Mouse (Mus musculus) limb, embryonic 12.5 days (tissue): ENCODE measurements around the gene Lats2. TPM values are rescaled to one million over a fixed set of nuclear protein-coding genes. Genes with fewer than 3 reads are reported as not detected.
A peak's percentile ranks its signal among the peaks of the same experiment; 100 is the strongest.

Experiments used
- ATAC-seq: fragments of 200-750 bp; cut with Nextera tagmentation; 2 replicates; pipeline ENCODE4 v1.8.0; 2017; ENCODE audit warnings: low read depth, moderate TSS enrichment; ENCODE audit not compliant: insufficient number of reproducible peaks, insufficient read depth, low FRiP score, low TSS enrichment
- H3K27ac ChIP-seq: fragments of 300-500 bp; sonication (generic); 2 replicates; pipeline ENCODE4 v1.5.1; 2016; ENCODE audit warnings: mild to moderate bottlenecking, moderate library complexity
- H3K27me3 ChIP-seq: fragments of 300-500 bp; sonication (generic); 2 replicates; pipeline ENCODE4 v1.6.1; 2016; ENCODE audit warnings: mild to moderate bottlenecking, moderate library complexity
- H3K36me3 ChIP-seq: fragments of 300-500 bp; sonication (generic); 2 replicates; pipeline ENCODE4 v1.6.1; 2016; ENCODE audit warnings: mild to moderate bottlenecking, moderate library complexity
- H3K4me1 ChIP-seq: fragments of 300-500 bp; sonication (generic); replicated peaks from 2 replicates; pipeline ENCODE4 v1.6.1; 2016
- H3K4me2 ChIP-seq: fragments of 300-500 bp; sonication (generic); 2 replicates; pipeline ENCODE4 v1.6.1; 2016; ENCODE audit warnings: mild to moderate bottlenecking, moderate library complexity
- H3K4me3 ChIP-seq: fragments of 300-500 bp; sonication (generic); replicated peaks from 2 replicates; pipeline ENCODE4 v1.5.1; 2016; ENCODE audit warnings: mild to moderate bottlenecking
- H3K9ac ChIP-seq: fragments of 300-500 bp; sonication (generic); replicated peaks from 2 replicates; pipeline ENCODE4 v1.6.1; 2016; ENCODE audit warnings: mild to moderate bottlenecking, moderate library complexity
- H3K9me3 ChIP-seq: fragments of 300-500 bp; sonication (generic); 2 replicates; pipeline ENCODE4 v1.6.1; 2016; ENCODE audit warnings: mild to moderate bottlenecking, moderate library complexity
- WGBS: fragments of 180-500 bp; shearing (Covaris S2); methylation state at CpG from one replicate; pipeline ENCODE4 v1.1.7; 2016; 5-methylcytosine and 5-hydroxymethylcytosine counted together
- polyA plus RNA-seq: library from polyadenylated mRNA; unstranded; fragments of >200 nt; fragmentation: Nextera tagmentation; extraction: Ambion mirVana; gene quantifications from 2 replicates; pipeline ENCODE4 v1.2.1, GENCODE M21; 2016

Gene Lats2
- polyA plus RNA-seq, 1 experiment from 2014 or later, result 29.6 TPM

GRCm38 (mm10) chr14:57737089-57737488, 21.1 kb downstream of the Lats2 start:
- ATAC-seq, result no peak
- Histone ChIP-seq H3K9ac (no peak overlapping the region), H3K9me3 (no peaks in the 10 kb centered on the region), H3K4me2 (no peak overlapping the region), H3K27me3 (no peaks in the 10 kb centered on the region), H3K4me3 (no peak overlapping the region), H3K27ac (0 out of 2 replicates have a peak overlapping the region, but pooled peaks have one; percentile 17), H3K4me1 (peaks cover 28% of the 10 kb centered on the region), H3K36me3 (peaks cover 37% of the 10 kb centered on the region)

DNA sequence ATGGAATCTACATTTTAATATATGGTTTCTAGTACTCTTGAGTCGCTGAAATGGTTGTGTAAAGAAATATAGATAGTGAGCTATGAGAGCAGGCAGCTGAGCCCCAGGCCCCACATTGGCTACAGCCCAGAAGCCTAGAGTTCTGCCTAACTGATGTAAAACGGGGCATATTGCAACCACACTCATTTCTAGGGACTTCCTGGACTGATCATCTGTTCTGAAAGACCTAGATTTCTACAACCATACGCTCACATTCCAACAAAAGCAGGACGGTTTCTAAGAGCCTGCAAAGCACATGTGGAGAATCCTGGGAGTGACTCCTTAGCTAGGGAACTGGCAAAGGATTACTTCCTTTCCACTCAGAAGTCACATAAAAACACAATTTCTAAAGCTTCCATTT, 22.0 kb downstream of the Lats2 start:
- ATAC-seq, result no peak
- WGBS, result 61% methylated on average over 4 of the region's 4 CpGs
- H3K4me3 ChIP-seq, result no peak overlapping the region
- H3K36me3 ChIP-seq, result peaks cover 40% of the 10 kb centered on the region
- peaks cover 27% of the 10 kb centered on the region for H3K4me1 ChIP-seq
- 0 out of 2 replicates have a peak overlapping the region, but pooled peaks have one; percentile 23 for H3K27ac ChIP-seq
- no peaks in the 10 kb centered on the region for H3K27me3 ChIP-seq
- no peaks in the 10 kb centered on the region for H3K9me3 ChIP-seq
- H3K4me2 ChIP-seq, result no peak overlapping the region
- H3K9ac ChIP-seq, result no peak overlapping the region

GRCm38 (mm10) chr14:57732668-57733293, 25.4 kb downstream of the Lats2 start:
- H3K4me3 ChIP-seq, result no peak overlapping the region
- no peak overlapping the region for H3K4me2 ChIP-seq
- H3K27me3 ChIP-seq, result no peaks in the 10 kb centered on the region
- WGBS, result 57% methylated on average over 6 of the region's 6 CpGs
- H3K36me3 ChIP-seq, result peaks cover 48% of the 10 kb centered on the region
- ATAC-seq, result no peak
- H3K4me1 ChIP-seq, result peaks cover 30% of the 10 kb centered on the region
- H3K9me3 ChIP-seq, result no peaks in the 10 kb centered on the region
- no peak overlapping the region for H3K27ac ChIP-seq
- H3K9ac ChIP-seq, result no peak overlapping the region

- Histone ChIP-seq H3K27me3 (no peaks in the 10 kb centered on the region), H3K27ac (0 out of 2 replicates have a peak overlapping the region, but pooled peaks have one; percentile 37), H3K36me3 (peaks cover 57% of the 10 kb centered on the region), H3K4me1 (peaks cover 17% of the 10 kb centered on the region), H3K4me2 (no peak overlapping the region), H3K4me3 (no peak overlapping the region), H3K9me3 (no peaks in the 10 kb centered on the region), H3K9ac (no peak overlapping the region)
- ATAC-seq, result no peak
- 61% methylated on average over 9 of the region's 9 CpGs for WGBS
These were observed 27.7 kb downstream of the Lats2 start for GRCm38 (mm10) chr14:57730527-57730926.

DNA sequence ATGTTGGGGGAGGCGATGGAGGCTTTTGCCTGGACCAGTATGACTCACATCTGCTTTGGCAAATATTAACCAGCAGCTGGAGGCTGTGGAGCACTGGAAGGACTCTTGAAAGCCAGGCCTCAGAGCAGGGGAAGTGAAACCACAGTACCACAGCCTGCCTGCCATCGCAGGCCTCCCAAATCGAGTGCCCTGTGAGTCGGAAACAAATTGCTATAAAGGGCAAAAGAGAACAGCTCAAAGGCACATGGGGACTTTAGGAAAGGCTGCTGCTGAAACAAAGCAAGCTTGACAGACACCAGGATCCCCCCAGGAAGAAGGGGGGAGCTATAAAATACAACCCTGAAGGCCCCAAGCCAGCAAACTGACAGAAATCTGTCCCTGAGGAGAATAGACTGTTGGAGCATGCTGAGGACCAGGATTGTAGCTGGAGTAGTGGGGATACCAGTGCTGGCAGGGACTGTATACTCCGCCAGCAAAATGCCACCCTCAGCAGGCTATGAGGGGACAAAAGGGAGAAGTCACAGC, 28.2 kb downstream of the Lats2 start:
- no peaks in the 10 kb centered on the region for H3K27me3 ChIP-seq

GRCm38 (mm10) chr14:57729364-57729763, 28.8 kb downstream of the Lats2 start:
- 89% methylated on average over 8 of the region's 8 CpGs for WGBS
- peaks cover 7% of the 10 kb centered on the region; the same call in 1 of the 2 replicates for H3K4me1 ChIP-seq
- no peak overlapping the region for H3K4me3 ChIP-seq
- H3K27me3 ChIP-seq, result no peaks in the 10 kb centered on the region
- no peak overlapping the region for H3K4me2 ChIP-seq
- H3K36me3 ChIP-seq, result peaks cover 67% of the 10 kb centered on the region
- ATAC-seq, result no peak
- H3K9ac ChIP-seq, result no peak overlapping the region
- H3K27ac ChIP-seq, result no peak overlapping the region
- no peaks in the 10 kb centered on the region for H3K9me3 ChIP-seq

More for the DNA sequence above, 28.2 kb downstream of the Lats2 start:
- H3K9me3 ChIP-seq, result no peaks in the 10 kb centered on the region
- peaks cover 14% of the 10 kb centered on the region for H3K4me1 ChIP-seq
- peaks cover 62% of the 10 kb centered on the region for H3K36me3 ChIP-seq
- 0 out of 2 replicates have a peak overlapping the region, but pooled peaks have one; percentile 37 for H3K27ac ChIP-seq
- H3K9ac ChIP-seq, result no peak overlapping the region
- WGBS, result 81% methylated on average over 5 of the region's 5 CpGs
- H3K4me3 ChIP-seq, result no peak overlapping the region
- no peak for ATAC-seq
- H3K4me2 ChIP-seq, result no peak overlapping the region

GRCm38 (mm10) chr14:57726172-57726571, 32.0 kb downstream of the Lats2 start:
- Histone ChIP-seq H3K4me1 (peaks cover 4% of the 10 kb centered on the region; the same call in 1 of the 2 replicates), H3K4me2 (no peak overlapping the region), H3K9me3 (no peaks in the 10 kb centered on the region), H3K27ac (no peak overlapping the region), H3K4me3 (no peak overlapping the region), H3K36me3 (peaks cover 69% of the 10 kb centered on the region), H3K9ac (no peak overlapping the region), H3K27me3 (no peaks in the 10 kb centered on the region)
- ATAC-seq, result no peak
- WGBS, result 77% methylated on average over 8 of the region's 8 CpGs

DNA sequence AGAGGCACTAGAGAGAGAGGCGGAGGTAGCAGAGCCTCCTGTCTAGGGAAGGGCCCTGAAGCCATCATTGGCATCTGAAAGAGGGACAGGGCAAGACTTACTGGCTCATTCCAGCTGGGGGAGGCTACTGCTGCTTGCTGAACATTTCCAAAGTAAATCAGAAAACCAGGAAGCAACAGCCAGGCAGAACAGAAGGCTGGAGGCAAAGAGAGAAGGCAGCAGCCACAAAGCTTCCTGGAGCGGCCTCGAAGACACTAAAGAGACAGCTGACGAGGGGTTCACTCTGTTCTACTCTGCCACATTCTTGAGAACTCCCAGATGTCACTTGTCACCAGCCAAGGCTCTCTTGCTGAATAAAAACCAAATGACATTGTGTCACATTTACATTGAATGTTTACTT, 33.7 kb downstream of the Lats2 start:
- no peaks in the 10 kb centered on the region for H3K4me1 ChIP-seq
- no peaks in the 10 kb centered on the region for H3K9me3 ChIP-seq
- H3K27ac ChIP-seq, result no peak overlapping the region
- ATAC-seq, result no peak
- no peak overlapping the region for H3K4me2 ChIP-seq
- H3K9ac ChIP-seq, result no peak overlapping the region
- no peak overlapping the region for H3K4me3 ChIP-seq
- WGBS, result 81% methylated on average over 4 of the region's 4 CpGs
- H3K36me3 ChIP-seq, result peaks cover 52% of the 10 kb centered on the region
- no peaks in the 10 kb centered on the region for H3K27me3 ChIP-seq

- ATAC-seq, result no peak
- 88% methylated on average over 4 of the region's 4 CpGs for WGBS
These were observed 39.9 kb downstream of the Lats2 start for GRCm38 (mm10) chr14:57718245-57718644.

GRCm38 (mm10) chr14:57716601-57717245, 41.5 kb downstream of the Lats2 start:
- 82% methylated on average over 4 of the region's 4 CpGs for WGBS
- H3K4me2 ChIP-seq, result no peak overlapping the region
- H3K4me3 ChIP-seq, result no peak overlapping the region
- H3K9ac ChIP-seq, result no peak overlapping the region
- H3K27me3 ChIP-seq, result no peaks in the 10 kb centered on the region
- ATAC-seq, result no peak
- no peaks in the 10 kb centered on the region for H3K9me3 ChIP-seq
- H3K27ac ChIP-seq, result no peak overlapping the region
- H3K4me1 ChIP-seq, result peaks cover 6% of the 10 kb centered on the region; the same call in 1 of the 2 replicates
- peaks cover 36% of the 10 kb centered on the region for H3K36me3 ChIP-seq

More at GRCm38 (mm10) chr14:57718245-57718644, 39.9 kb downstream of the Lats2 start:
- Histone ChIP-seq H3K9me3 (no peaks in the 10 kb centered on the region), H3K27ac (no peak overlapping the region), H3K27me3 (no peaks in the 10 kb centered on the region), H3K4me2 (no peak overlapping the region), H3K4me1 (peaks cover 6% of the 10 kb centered on the region; the same call in 1 of the 2 replicates), H3K9ac (no peak overlapping the region), H3K4me3 (no peak overlapping the region), H3K36me3 (peaks cover 42% of the 10 kb centered on the region)

DNA sequence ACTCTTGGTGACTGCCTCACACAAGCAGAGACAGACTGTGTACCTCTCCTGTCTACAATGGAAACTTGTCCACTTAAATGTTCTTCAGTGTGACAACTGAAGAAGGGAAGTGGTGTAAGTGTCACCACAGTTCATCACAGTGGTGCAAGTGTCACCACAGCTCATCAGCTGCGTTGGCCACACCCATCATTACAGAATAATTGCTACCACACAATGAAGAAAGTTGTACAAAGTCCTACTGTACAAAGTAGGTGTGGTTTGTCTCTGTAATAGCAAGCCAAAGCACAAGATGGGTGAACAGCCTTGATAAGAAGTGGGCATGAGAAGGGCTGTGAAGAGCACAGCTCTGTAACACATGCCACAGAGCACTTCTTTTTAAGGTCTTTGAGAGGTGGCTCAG, 45.3 kb downstream of the Lats2 start:
- H3K4me3 ChIP-seq, result no peak overlapping the region
- H3K27me3 ChIP-seq, result no peaks in the 10 kb centered on the region
- no peak overlapping the region for H3K9ac ChIP-seq
- no peak for ATAC-seq
- H3K9me3 ChIP-seq, result no peaks in the 10 kb centered on the region
- no peak overlapping the region for H3K4me2 ChIP-seq
- no peak overlapping the region for H3K27ac ChIP-seq
- WGBS, result 93% methylated on average over 1 of the region's 1 CpGs
- peaks cover 35% of the 10 kb centered on the region for H3K36me3 ChIP-seq
- H3K4me1 ChIP-seq, result peaks cover 6% of the 10 kb centered on the region; the same call in 1 of the 2 replicates
